Mouse (Mus musculus): ENCODE measurements around the gene Lrrc4b.
A peak's percentile ranks its signal among the peaks of the same experiment; 100 is the strongest.

Lrrc4b gene

GRCm38 (mm10) chr7:44436267-44436666, 7.4 kb downstream of the Lrrc4b start:
- no peak for DNase-seq (ENCODE audit: low spot score in 2 of 2)

GRCm38 (mm10) chr7:44437188-44437587, 8.4 kb downstream of the Lrrc4b start:
- peak in 1 of 2 experiments; percentile 51 for DNase-seq (ENCODE audit: low spot score in 2 of 2)

GRCm38 (mm10) chr7:44437933-44438332, 9.1 kb downstream of the Lrrc4b start:
- DNase-seq (ENCODE audit: low spot score in 2 of 2) = peak in 1 of 2 experiments; percentile 52

- no peak for DNase-seq (ENCODE audit: low spot score in 2 of 2)
These were observed 10.9 kb downstream of the Lrrc4b start for GRCm38 (mm10) chr7:44439696-44440095.

GRCm38 (mm10) chr7:44440479-44440878, 11.7 kb downstream of the Lrrc4b start:
- no peak for DNase-seq (ENCODE audit: low spot score in 2 of 2)

- no peak for DNase-seq (ENCODE audit: low spot score in 2 of 2)
These were observed 12.4 kb downstream of the Lrrc4b start for GRCm38 (mm10) chr7:44441180-44441579.

GRCm38 (mm10) chr7:44441648-44442109, 12.9 kb downstream of the Lrrc4b start:
- DNase-seq (ENCODE audit: low spot score in 2 of 2) = no peak

- DNase-seq (ENCODE audit: low spot score in 2 of 2) = peak in 1 of 2 experiments; percentile 56
These were observed 13.6 kb downstream of the Lrrc4b start for GRCm38 (mm10) chr7:44442407-44442821.

GRCm38 (mm10) chr7:44443268-44444173, 14.7 kb downstream of the Lrrc4b start:
- no peak for DNase-seq (ENCODE audit: low spot score in 2 of 2)

- DNase-seq (ENCODE audit: low spot score in 2 of 2) = no peak
These were observed 16.2 kb downstream of the Lrrc4b start for GRCm38 (mm10) chr7:44444886-44445527.

- no peak for DNase-seq (ENCODE audit: low spot score in 2 of 2)
These were observed 16.7 kb downstream of the Lrrc4b start for GRCm38 (mm10) chr7:44445528-44445923.

GRCm38 (mm10) chr7:44446070-44446855, 17.4 kb downstream of the Lrrc4b start:
- no peak for DNase-seq (ENCODE audit: low spot score in 2 of 2)

- DNase-seq (ENCODE audit: low spot score in 2 of 2) = no peak
These were observed 24.4 kb downstream of the Lrrc4b start for GRCm38 (mm10) chr7:44453256-44453655.

GRCm38 (mm10) chr7:44456302-44456701, 27.5 kb downstream of the Lrrc4b start:
- no peak for DNase-seq (ENCODE audit: low spot score in 2 of 2)

- peak in 1 of 2 experiments; percentile 58 for DNase-seq (ENCODE audit: low spot score in 2 of 2)
These were observed 31.2 kb downstream of the Lrrc4b start for GRCm38 (mm10) chr7:44460067-44460466.

- DNase-seq (ENCODE audit: low spot score in 2 of 2) = peak in 1 of 2 experiments; percentile 60
These were observed 32.1 kb downstream of the Lrrc4b start for GRCm38 (mm10) chr7:44460767-44461502.

GRCm38 (mm10) chr7:44461503-44462217, 32.8 kb downstream of the Lrrc4b start:
- DNase-seq (ENCODE audit: low spot score in 2 of 2) = peak in 1 of 2 experiments; percentile 61

- peak; percentile 58 to 80 for DNase-seq (ENCODE audit: low spot score in 2 of 2)
These were observed 33.6 kb downstream of the Lrrc4b start for GRCm38 (mm10) chr7:44462218-44463055.

- no peak for DNase-seq (ENCODE audit: low spot score in 2 of 2)
These were observed 34.2 kb downstream of the Lrrc4b start for GRCm38 (mm10) chr7:44463056-44463425.

Measured in spleen, postnatal 4 days (tissue).